Mouse (Mus musculus) forebrain, embryonic 11.5 days (tissue): ENCODE data around the gene Sipa1l3. TPM values are rescaled to one million over a fixed set of nuclear protein-coding genes. Genes with fewer than 3 reads are reported as not detected.

Experiments
- ATAC-seq: fragments of 200-750 bp; cut with Nextera tagmentation; replicated peaks from 2 replicates; pipeline ENCODE4 v1.8.0; 2017; ENCODE audit warnings: moderate TSS enrichment; ENCODE audit not compliant: low FRiP score
- DNase-seq: peaks from one replicate; pipeline ENCODE4 v3.0.0-alpha.2; 2017; ENCODE audit warnings: low spot score
- H3K27ac ChIP-seq: fragments of 300-500 bp; sonication (generic); 2 replicates; pipeline ENCODE4 v1.5.1; 2014; ENCODE audit warnings: low read depth, low read length
- H3K27me3 ChIP-seq: fragments of 300-500 bp; sonication (generic); 2 replicates; pipeline ENCODE4 v1.6.1; 2014; ENCODE audit warnings: mild to moderate bottlenecking, low read length, mixed read lengths; ENCODE audit not compliant: control insufficient read depth, insufficient read depth
- H3K36me3 ChIP-seq: fragments of 300-500 bp; sonication (generic); 2 replicates; pipeline ENCODE4 v1.6.1; 2014; ENCODE audit warnings: mild to moderate bottlenecking, low read length, moderate library complexity, mixed read lengths; ENCODE audit not compliant: control insufficient read depth, insufficient read depth
- H3K4me1 ChIP-seq: fragments of 300-500 bp; sonication (generic); replicated peaks from 2 replicates; pipeline ENCODE4 v1.6.1; 2014; ENCODE audit warnings: low read length, mixed read lengths; ENCODE audit not compliant: control insufficient read depth, insufficient read depth
- H3K4me2 ChIP-seq: fragments of 300-500 bp; sonication (generic); 2 replicates; pipeline ENCODE4 v1.6.1; 2014; ENCODE audit warnings: low read depth, mild to moderate bottlenecking, low read length, moderate library complexity, mixed read lengths; ENCODE audit not compliant: severe bottlenecking
- H3K4me3 ChIP-seq: fragments of 300-500 bp; sonication (generic); 2 replicates; pipeline ENCODE4 v1.5.1; 2014; ENCODE audit warnings: low read depth, low read length
- H3K9ac ChIP-seq: fragments of 300-500 bp; sonication (generic); 2 replicates; pipeline ENCODE4 v1.6.1; 2014; ENCODE audit warnings: low read length
- H3K9me3 ChIP-seq: fragments of 300-500 bp; sonication (generic); 2 replicates; pipeline ENCODE4 v1.6.1; 2016; ENCODE audit warnings: low read length, mixed read lengths; ENCODE audit not compliant: control insufficient read depth
- WGBS: fragments of 180-500 bp; shearing (Covaris S2); extraction: QIAGEN DNeasy Blood & Tissue Kit; methylation state at CpG from one replicate; pipeline ENCODE4 v1.1.7; 2014; 5-methylcytosine and 5-hydroxymethylcytosine counted together
- polyA plus RNA-seq: library from polyadenylated mRNA; unstranded; fragments of >200 nt; fragmentation: Nextera tagmentation; extraction: Ambion mirVana; gene quantifications from 2 replicates; pipeline ENCODE4 v1.2.1, GENCODE M21; 2014

Gene Sipa1l3
- polyA plus RNA-seq, 1 experiment from 2014 or later: 15.9 TPM

DNA sequence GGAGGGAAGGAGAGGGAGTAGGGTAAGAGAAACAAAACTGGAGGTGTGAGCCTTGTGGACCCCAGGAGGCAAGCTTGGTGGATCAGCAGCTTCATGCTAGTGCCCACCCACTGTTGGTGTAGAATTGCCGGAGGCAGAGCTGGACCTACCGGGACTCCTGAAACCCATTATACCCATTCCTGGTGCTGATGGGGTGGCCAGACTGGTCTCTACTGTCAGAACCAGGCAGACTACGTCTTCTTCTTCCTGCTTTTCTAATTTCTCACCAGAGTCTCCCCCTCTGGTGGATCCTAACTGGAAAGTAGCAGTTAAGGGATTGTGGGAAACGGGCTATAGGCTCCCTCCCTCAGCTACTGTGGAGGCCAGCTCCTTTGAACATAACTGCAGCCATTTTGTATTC, 23.2 kb upstream of the Sipa1l3 start:
- ATAC-seq (no peak), DNase-seq (no peak)
- Histone ChIP-seq H3K4me2 (no peak overlapping the region), H3K4me3 (no peak overlapping the region), H3K36me3 (no peaks in the 10 kb centered on the region), H3K9ac (no peak overlapping the region), H3K27ac (no peak overlapping the region), H3K27me3 (no peaks in the 10 kb centered on the region), H3K9me3 (no peaks in the 10 kb centered on the region), H3K4me1 (no peaks in the 10 kb centered on the region)
- WGBS: 77% methylated on average over 4 of the region's 4 CpGs

DNA sequence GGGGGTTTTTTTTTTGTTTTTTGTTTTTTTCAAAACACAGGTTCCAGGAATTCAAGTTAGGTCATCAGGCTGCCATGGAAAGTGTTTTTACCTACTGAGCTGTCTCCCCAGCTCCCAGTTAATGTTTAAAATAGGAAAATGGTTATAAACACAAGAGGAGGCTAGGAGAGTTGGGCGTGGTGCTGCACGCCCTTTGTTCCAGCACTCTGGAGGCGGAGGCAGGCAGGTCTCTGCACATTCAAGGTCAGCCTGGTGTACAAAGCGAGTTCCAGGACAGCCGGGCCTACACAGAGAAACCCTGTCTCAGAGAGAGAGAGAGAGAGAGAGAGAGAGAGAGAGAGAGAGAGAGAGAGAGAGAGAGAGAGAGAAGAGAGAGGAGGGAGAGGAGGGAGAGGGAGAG, 22.7 kb upstream of the Sipa1l3 start:
- Histone ChIP-seq H3K27me3 (no peaks in the 10 kb centered on the region), H3K4me3 (no peak overlapping the region), H3K4me2 (no peak overlapping the region), H3K4me1 (no peaks in the 10 kb centered on the region), H3K36me3 (no peaks in the 10 kb centered on the region), H3K27ac (no peak overlapping the region), H3K9me3 (no peaks in the 10 kb centered on the region), H3K9ac (no peak overlapping the region)
- ATAC-seq (no peak), DNase-seq (no peak)
- WGBS: 89% methylated on average over 5 of the region's 5 CpGs

GRCm38 (mm10) chr7:29540631-29541030, 22.2 kb upstream of the Sipa1l3 start:
- WGBS: 94% methylated on average over 7 of the region's 7 CpGs
- Histone ChIP-seq H3K27me3 (no peaks in the 10 kb centered on the region), H3K4me3 (no peak overlapping the region), H3K4me1 (no peaks in the 10 kb centered on the region), H3K36me3 (no peaks in the 10 kb centered on the region), H3K9ac (no peak overlapping the region), H3K9me3 (no peaks in the 10 kb centered on the region), H3K4me2 (no peak overlapping the region), H3K27ac (no peak overlapping the region)
- no peak for ATAC-seq
- DNase-seq: no peak

DNA sequence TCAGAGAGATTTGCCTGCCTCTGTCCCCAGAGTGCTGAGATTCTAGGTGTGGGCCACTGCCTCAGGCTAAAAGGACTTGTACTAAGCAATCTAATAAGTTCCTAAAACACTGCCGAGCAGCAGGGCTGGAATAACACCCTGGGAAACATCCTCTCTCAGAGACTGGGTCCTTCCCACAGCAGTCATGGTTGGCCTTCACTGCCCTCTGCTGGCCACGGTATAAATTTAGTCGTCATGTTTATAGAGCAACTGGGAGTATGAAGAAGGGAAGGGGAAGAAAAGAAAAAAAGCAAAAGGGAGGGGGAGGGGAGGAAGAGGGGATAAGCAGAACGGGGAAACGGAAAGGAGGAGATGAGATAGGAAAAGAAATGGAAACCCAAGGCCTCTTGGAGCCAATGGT, 5.3 kb upstream of the Sipa1l3 start:
- ATAC-seq (0 out of 2 replicates have a peak, but pooled peaks have one; percentile 34), DNase-seq (peak; percentile 85)
- Histone ChIP-seq H3K4me1 (no peaks in the 10 kb centered on the region), H3K4me2 (no peak overlapping the region), H3K9me3 (no peaks in the 10 kb centered on the region), H3K36me3 (no peaks in the 10 kb centered on the region), H3K27me3 (no peaks in the 10 kb centered on the region), H3K9ac (no peak overlapping the region), H3K4me3 (no peak overlapping the region), H3K27ac (no peak overlapping the region)
- 0% methylated on average over 5 of the region's 5 CpGs for WGBS

DNA sequence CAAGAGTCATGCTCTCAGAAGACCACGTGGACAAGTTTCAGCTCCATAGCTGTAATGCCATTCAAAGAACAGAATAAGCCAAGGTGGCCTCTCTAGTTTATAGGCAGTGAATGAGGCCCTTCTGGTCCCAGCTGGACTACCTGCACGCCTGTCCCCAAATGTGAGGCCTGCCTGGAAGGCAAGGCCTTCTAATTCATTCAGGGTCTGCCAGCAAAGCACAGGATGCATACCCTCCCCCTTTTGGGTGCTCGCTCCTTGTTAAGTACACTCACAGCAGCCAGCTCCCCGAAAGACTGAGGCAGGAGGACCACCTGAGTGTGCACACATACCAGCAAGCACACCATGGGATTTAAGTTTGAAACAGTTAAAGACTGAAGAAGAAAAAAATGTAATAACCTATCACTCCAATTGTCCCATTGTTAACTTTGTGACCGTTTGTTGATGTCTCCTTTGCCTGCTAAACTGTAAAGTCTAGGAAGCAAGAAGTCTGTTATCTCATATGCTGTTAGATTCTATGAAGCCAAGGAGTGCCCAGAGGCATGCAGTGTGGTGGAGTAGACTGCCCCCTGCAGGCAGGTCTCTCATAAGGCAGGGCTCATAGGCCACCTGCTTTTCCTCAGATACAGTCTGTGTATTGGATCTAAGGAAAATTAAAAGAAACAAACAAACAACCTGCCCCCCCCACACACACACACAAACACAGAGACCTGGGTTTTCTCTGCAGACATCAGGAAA, 3.6 kb upstream of the Sipa1l3 start:
- 56% methylated on average over 5 of the region's 5 CpGs for WGBS
- no peaks in the 10 kb centered on the region for H3K9me3 ChIP-seq
- peak; percentile 90 for DNase-seq

DNA sequence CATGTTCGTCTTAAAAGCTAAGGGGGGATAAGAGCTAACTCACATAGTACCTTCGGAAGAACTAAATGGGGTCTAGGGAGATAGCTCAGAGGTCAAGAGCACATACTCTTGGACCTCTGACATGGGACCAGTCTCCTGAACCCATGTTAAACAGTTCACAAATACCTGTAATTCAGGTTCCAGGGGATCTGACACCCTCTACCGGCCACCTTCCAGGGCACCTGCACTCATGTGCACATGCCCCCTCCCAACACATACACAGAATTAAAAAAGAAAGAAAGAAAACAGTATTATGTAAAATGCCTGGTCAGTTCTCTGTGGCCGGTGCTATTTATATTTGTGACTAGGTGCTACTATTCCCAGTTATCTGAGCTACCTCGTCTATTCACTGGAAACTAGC, 2.9 kb upstream of the Sipa1l3 start:
- no peaks in the 10 kb centered on the region for H3K36me3 ChIP-seq
- no peak for DNase-seq
- no peak overlapping the region for H3K4me2 ChIP-seq
- ATAC-seq: no peak
- no peak overlapping the region for H3K27ac ChIP-seq
- no peaks in the 10 kb centered on the region for H3K27me3 ChIP-seq
- no peaks in the 10 kb centered on the region for H3K9me3 ChIP-seq
- 80% methylated on average over 5 of the region's 5 CpGs for WGBS
- no peaks in the 10 kb centered on the region; the same call in 1 of the 2 replicates for H3K4me1 ChIP-seq
- no peak overlapping the region for H3K9ac ChIP-seq
- H3K4me3 ChIP-seq: no peak overlapping the region

More for the DNA sequence above, 3.6 kb upstream of the Sipa1l3 start:
- Histone ChIP-seq H3K4me3 (no peak overlapping the region), H3K4me1 (no peaks in the 10 kb centered on the region; the same call in 1 of the 2 replicates), H3K27me3 (no peaks in the 10 kb centered on the region), H3K9ac (no peak overlapping the region), H3K4me2 (no peak overlapping the region), H3K36me3 (no peaks in the 10 kb centered on the region), H3K27ac (no peak overlapping the region)
- ATAC-seq: no peak

- no peak overlapping the region for H3K9ac ChIP-seq
- no peak overlapping the region for H3K4me3 ChIP-seq
- no peak overlapping the region for H3K4me2 ChIP-seq
- H3K36me3 ChIP-seq: no peaks in the 10 kb centered on the region
- no peak overlapping the region for H3K27ac ChIP-seq
- DNase-seq: no peak
- 93% methylated on average over 2 of the region's 2 CpGs for WGBS
- no peak for ATAC-seq
- H3K9me3 ChIP-seq: no peaks in the 10 kb centered on the region
- H3K27me3 ChIP-seq: no peaks in the 10 kb centered on the region
- no peaks in the 10 kb centered on the region; the same call in 1 of the 2 replicates for H3K4me1 ChIP-seq
Measured at GRCm38 (mm10) chr7:29520794-29521193, 2.4 kb upstream of the Sipa1l3 start.

DNA sequence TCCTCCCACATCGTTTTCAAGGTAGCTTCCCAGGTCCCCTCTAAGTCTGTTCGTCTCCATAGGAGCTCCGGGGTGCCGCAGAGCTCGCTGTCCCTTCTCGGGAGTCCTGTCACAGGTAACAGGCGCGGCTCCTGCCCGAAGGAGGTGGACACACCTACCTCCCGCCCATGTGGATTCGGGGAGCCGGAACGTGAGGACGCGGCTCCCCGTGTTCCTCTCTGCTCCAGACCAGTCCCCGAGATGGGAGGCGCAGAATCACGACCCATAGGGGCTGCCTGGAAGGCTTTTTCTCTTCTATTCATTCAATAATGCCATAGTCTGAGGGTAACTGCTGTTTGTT, 740 bp upstream of the Sipa1l3 start:
- DNase-seq (no peak), ATAC-seq (peak; percentile 19; the same call in 1 of the 2 replicates)
- Histone ChIP-seq H3K4me3 (peak overlapping the region; percentile 89), H3K9me3 (no peaks in the 10 kb centered on the region), H3K9ac (peak overlapping the region; percentile 74), H3K4me2 (peak overlapping the region; percentile 90), H3K36me3 (no peaks in the 10 kb centered on the region), H3K27ac (no peak overlapping the region), H3K4me1 (no peaks in the 10 kb centered on the region; the same call in 1 of the 2 replicates), H3K27me3 (no peaks in the 10 kb centered on the region)
- WGBS: under 1% methylated on average over 19 of the region's 19 CpGs

DNA sequence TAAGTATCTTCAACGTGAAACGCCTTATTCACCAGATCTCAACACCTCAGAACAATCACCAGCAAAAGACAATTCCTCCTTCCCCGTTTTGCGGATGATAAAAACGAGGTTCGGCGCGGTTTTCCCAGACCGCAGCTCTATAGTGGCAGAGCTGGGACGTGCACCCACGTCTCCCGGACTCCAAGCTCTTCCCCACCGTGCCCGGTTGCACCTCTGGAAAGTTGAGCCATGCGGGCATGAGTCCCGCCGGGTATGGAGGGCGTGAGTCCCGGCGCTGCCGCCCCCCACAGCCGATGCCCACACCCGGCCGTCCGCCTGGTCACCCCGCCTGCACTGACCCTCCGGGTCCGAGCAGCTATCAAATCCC, 404 bp downstream of the Sipa1l3 start:
- peak overlapping the region; percentile 74 for H3K9ac ChIP-seq
- peak overlapping the region; percentile 90 for H3K4me2 ChIP-seq
- ATAC-seq (no peak; the same call in 1 of the 2 replicates), DNase-seq (no peak)
- under 1% methylated on average over 28 of the region's 28 CpGs for WGBS
- no peak overlapping the region for H3K27ac ChIP-seq
- H3K4me1 ChIP-seq: no peaks in the 10 kb centered on the region; the same call in 1 of the 2 replicates
- H3K36me3 ChIP-seq: no peaks in the 10 kb centered on the region
- peak overlapping the region; percentile 89 for H3K4me3 ChIP-seq
- H3K9me3 ChIP-seq: no peaks in the 10 kb centered on the region
- H3K27me3 ChIP-seq: no peaks in the 10 kb centered on the region
